Mouse (Mus musculus) bone marrow macrophage, adult 2 months (primary cell): ENCODE results near the gene Hnf4a. TPM values are rescaled to one million over a fixed set of nuclear protein-coding genes. Genes with fewer than 3 reads are reported as not detected.

Experiments
- H3K27ac ChIP-seq: 2 replicates; pipeline ENCODE4 v1.5.1; 2012; ENCODE audit warnings: low read depth, low read length; ENCODE audit not compliant: insufficient read depth
- H3K4me1 ChIP-seq: 2 replicates; pipeline ENCODE4 v1.6.1; 2012; ENCODE audit warnings: low read length; ENCODE audit not compliant: control insufficient read depth, insufficient read depth
- H3K4me3 ChIP-seq: 2 replicates; pipeline ENCODE4 v1.5.1; 2012; ENCODE audit warnings: mild to moderate bottlenecking, low read length, moderate library complexity; ENCODE audit not compliant: insufficient read depth
- CTCF ChIP-seq: IDR thresholded peaks from 2 replicates; pipeline ENCODE4 v1.5.1; 2012; ENCODE audit warnings: low read depth, mild to moderate bottlenecking, low read length, moderate library complexity
- POLR2A ChIP-seq: IDR thresholded peaks from 2 replicates; pipeline ENCODE4 v1.6.1; 2012; ENCODE audit warnings: mild to moderate bottlenecking, low read depth, low read length, borderline replicate concordance
- polyA plus RNA-seq: library from polyadenylated mRNA; stranded (reverse); fragments of >200 nt; gene quantifications from 2 replicates; pipeline ENCODE4 v1.2.4, GENCODE M21; 2012; ENCODE audit not compliant: missing spikeins, insufficient read depth, insufficient read length

Gene Hnf4a
- polyA plus RNA-seq, 1 experiment, result not detected

DNA sequence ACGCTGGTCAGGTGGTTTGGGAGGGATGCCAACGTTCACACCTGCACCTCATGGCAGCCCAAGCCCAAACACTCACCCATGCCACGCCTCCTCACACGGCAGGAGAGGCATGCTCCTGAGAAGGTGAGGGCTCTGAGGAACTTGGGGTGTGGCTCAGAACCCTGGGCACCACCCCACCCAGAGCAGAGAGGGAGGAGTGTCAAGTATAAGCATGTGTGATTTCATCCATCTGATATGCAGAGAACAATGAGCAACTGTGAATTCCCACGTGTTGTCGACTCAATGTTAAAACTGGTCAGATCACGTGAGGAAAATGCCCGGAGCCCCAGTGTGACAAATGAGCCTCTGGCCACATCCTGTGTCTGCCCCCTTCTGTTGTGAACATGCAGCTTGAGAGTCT is 39.8 kb upstream of the Hnf4a start:
- no peak overlapping the region for H3K27ac ChIP-seq
- peaks cover 5% of the 10 kb centered on the region for H3K4me1 ChIP-seq
- TF ChIP-seq CTCF (no peak), POLR2A (no peak)
- H3K4me3 ChIP-seq, result no peak overlapping the region

DNA sequence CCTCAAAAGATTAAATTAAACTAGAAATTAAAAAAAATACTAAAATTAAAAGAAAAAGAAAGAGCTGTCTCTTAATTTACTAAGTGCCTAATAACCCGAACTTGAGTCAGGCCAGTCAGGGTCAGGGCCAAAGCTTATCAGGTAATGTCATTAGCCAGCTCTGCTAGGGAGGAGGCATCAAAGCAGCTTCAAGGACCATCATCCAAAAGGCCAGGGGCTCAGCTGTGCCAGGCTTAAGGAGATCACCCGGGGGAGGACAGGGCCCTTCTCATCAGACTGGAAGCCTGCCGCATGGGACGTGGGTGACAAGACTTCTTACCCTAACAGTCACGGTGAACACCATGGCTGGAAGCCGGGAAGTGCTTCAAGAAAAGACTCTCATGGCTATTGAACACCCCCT is 39.0 kb upstream of the Hnf4a start:
- Histone ChIP-seq H3K4me1 (peaks cover 5% of the 10 kb centered on the region), H3K4me3 (no peak overlapping the region), H3K27ac (no peak overlapping the region)
- TF ChIP-seq POLR2A, result no peak

DNA sequence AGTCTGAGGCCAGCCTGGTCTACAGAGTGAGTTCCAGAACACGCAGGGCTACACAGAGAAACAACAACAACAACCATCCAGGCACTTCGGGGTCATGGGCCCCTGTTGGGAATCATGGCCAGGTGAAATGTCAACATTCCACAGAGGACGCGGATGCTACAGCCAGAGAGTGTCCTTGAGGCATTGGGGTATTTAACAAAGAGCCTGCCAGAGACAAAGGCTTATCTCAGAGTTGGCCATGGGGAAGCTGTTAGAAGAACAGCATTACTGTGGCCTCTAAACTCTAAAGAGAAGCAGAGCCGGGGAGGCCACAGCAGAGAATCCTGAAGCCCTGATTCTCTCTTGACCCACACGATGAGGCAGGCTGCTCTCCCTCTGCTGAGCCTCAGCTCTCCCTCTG is 37.7 kb upstream of the Hnf4a start:
- H3K4me1 ChIP-seq, result peaks cover 5% of the 10 kb centered on the region

DNA sequence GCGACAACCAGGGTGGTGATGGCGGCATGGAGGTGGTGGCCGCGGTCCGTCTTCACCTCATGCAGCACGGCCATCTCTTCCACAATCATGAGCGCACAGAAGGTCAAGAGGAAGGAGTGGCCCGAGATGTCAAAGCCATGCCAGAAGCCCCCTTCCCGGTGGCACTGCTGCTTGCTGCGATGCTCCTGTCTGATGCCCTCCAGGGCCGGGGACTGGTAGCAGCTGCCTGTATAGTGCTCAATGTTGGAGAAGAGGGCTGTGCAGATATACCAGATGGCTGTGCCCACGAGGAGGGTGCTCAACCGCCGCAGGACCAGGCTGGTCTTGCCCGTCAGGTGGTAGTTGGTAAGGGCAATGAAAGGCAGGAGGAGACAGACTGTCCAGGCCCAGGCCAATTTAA is 36.9 kb upstream of the Hnf4a start:
- TF ChIP-seq POLR2A (no peak), CTCF (no peak)
- H3K4me1 ChIP-seq, result peaks cover 5% of the 10 kb centered on the region
- H3K4me3 ChIP-seq, result no peak overlapping the region
- no peak overlapping the region for H3K27ac ChIP-seq

More for the DNA sequence above, 37.7 kb upstream of the Hnf4a start:
- TF ChIP-seq POLR2A (no peak), CTCF (no peak)
- no peak overlapping the region for H3K27ac ChIP-seq
- H3K4me3 ChIP-seq, result no peak overlapping the region

DNA sequence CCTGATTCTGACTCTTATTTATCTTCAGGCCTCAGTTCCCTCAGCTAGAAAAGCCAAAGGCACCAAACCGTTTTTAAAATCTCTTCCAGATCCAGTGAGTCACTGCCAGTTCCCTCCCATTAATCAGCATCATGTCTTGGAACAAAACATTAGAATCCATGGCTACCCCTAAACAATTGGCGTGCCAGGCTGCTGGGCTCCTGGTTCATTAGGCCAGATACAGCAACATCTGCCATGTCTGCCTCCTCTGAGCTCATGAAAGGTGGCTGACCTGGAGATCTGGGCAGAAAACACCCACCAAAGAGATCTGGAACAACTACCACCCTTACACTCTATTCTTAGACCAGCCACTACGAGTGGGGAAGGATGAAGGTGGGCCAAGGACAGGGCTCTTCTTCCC is 35.5 kb upstream of the Hnf4a start:
- no peak for TF ChIP-seq POLR2A
- no peak for TF ChIP-seq CTCF
- Histone ChIP-seq H3K4me3 (peak overlapping the region; percentile 89), H3K4me1 (peaks cover 5% of the 10 kb centered on the region), H3K27ac (no peak overlapping the region)

DNA sequence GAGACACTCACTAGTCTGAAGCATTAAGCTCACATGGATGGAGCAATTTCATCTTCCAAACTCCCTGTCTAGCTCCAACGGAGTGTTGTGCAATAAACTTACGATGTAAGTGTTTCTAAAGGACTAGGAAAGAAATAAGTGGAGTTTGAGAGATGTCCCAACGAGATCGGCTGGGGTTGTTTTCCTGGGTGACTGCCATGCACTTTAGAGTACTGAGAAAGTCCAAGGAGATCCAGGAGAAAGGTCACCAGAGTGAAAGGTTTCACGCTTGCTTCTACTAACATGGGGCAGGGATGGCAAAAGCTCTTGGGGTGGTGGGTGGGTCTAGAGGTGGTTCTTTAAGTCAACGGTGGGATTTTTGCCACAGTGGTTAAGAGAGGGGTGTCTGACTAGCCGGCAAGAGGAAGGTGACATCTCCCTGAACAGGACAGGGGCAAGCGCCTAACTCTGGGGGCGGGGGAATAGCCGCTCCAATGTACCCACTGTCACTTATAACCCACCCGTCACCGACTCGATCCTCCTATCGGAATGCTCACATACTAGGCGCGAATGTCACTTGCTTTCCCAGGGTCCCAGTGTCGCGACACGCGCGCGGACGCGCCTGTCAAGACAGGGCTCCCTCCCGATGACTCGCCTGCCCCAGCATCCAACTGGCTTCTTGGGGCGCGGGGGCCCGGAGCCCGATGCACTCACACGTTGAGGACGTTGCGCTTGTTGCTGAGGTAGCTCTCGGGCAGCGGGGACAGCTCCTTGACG is 34.7 kb upstream of the Hnf4a start:
- Histone ChIP-seq H3K4me1 (peaks cover 5% of the 10 kb centered on the region), H3K4me3 (peak overlapping the region; percentile 89), H3K27ac (no peak overlapping the region)
- no peak for TF ChIP-seq POLR2A

DNA sequence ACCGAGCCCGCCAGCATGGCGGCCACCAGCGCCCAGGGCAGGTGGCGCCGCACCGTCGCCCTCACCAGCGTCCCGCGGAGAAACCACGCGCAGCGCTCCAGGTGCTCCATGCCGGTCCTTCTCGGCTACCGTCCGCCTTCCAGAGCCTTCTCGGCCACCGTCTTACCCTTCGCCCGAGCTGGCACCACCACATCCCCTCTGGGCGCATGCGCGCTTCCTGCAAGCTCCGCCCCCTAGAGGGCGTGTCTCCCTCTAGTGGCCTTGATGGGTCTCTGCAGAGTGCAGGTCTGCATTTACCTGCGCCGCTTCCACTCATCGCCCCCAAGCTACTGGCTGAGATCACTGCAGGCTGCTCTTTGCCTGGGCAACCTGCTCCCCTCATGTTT is 34.1 kb upstream of the Hnf4a start, which contains the start of gene Fitm2:
Fitm2 (minus strand) TSS at position 164 of the 386 bp plus-strand sequence.
- peaks cover 5% of the 10 kb centered on the region for H3K4me1 ChIP-seq
- H3K27ac ChIP-seq, result no peak within 1 kb of the TSS
- H3K4me3 ChIP-seq, result peak within 1 kb of the TSS; percentile 89
- TF ChIP-seq CTCF (peak; percentile 66), POLR2A (no peak)

DNA sequence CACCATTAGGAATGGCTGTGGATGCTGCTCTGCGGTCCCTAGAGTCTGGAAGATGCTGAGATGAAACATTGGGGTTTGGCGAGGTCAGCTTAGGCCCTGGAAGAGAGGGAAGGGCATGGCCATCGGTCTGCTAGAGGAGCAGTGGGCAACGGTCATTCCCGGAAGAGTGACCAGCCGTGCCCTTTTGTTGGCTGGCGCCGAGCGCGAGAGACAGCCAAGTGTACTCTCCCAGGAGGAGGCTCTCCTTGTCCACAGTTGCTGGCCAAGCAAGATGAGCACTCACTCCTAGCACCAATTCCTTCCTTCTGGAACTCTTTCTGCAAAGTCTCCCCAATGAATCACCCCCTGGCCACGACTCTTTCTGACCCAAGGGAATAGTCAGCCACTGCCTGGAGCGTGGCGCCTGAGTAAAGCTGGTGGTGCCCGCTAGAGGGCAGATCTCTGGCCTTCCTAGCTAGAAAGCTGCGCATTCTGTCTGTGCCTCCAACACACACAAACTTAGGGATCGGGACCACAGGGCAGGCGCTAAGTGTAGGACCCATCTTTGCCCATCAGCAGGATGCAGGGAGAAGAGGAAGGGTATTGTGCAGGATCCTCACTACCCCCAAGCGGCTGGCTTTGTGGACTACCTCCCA is 26.3 kb upstream of the Hnf4a start:
- H3K4me3 ChIP-seq, result no peak overlapping the region
- TF ChIP-seq POLR2A (no peak), CTCF (peak; percentile 44; the same call in 1 of the 2 replicates)
- H3K27ac ChIP-seq, result no peak overlapping the region
- no peaks in the 10 kb centered on the region for H3K4me1 ChIP-seq

DNA sequence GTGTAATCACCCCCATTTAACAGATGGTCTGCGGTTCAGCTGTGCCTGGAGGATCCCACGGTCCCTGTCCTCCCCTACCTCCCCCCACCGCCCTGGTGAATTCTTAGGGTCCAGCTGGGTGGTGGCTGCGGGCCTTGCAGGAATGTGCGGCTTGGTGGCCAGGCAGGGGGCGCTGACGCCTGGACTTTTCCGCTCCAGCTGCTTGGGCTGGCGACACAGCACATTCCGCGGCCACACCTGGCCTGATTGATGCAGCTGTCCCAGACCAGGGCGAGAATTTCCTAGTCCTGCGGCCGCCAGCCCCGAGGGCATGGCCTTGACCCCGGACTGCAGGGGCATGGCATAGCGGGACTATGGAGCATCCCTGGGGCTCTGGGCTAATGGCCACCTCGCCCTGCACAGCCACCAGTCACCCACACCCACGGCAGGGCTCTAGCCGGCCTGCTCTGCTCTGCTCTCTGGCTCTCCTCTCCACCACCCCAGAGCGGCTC is 25.0 kb upstream of the Hnf4a start:
- Histone ChIP-seq H3K4me1 (no peaks in the 10 kb centered on the region), H3K27ac (no peak overlapping the region), H3K4me3 (no peak overlapping the region)
- TF ChIP-seq CTCF (no peak), POLR2A (no peak)

DNA sequence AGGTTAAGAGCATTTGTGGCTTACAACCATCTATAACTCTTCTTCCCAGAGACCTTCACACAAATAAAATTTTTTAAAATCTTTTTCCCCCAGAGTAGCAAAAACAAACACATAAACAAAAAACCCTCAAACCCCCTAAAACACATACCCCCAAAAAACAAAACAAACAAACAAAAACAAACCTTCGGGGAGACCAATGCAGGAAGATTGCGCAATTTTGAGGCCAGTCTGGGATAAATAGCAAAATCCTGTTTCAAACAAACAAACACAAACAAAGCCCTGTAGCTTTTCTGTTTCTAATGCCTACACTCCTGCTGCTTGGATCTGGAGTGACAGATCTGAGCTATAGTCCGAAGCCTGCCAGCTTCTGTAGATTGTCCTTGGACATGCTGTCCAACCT is 19.2 kb upstream of the Hnf4a start:
- TF ChIP-seq CTCF, result no peak
- no peak for TF ChIP-seq POLR2A
- Histone ChIP-seq H3K4me3 (no peak overlapping the region), H3K27ac (no peak overlapping the region), H3K4me1 (no peaks in the 10 kb centered on the region)
